Mouse (Mus musculus): ENCODE data around the gene Lsm14b.

Gene Lsm14b

GRCm38 (mm10) chr2:180045283-180045682 lies 20.5 kb downstream of the Lsm14b start:
- in situ Hi-C loops (cut with MboI; ENCODE audit: low pct_unique_long_range_greater_than_20kb in 1 of 2, low sequenced_read_pairs in 2 of 2, unreplicated experiment in 1 of 2) = loop anchor here (5.0 to 10.0 kb wide), 2 partner anchors 120 to 123 kb away; no protein-coding TSS in a partner anchor

- in situ Hi-C loops (cut with MboI; ENCODE audit: low pct_unique_long_range_greater_than_20kb in 1 of 2, low sequenced_read_pairs in 2 of 2, unreplicated experiment in 1 of 2) = loop anchor here (5.0 to 10.0 kb wide), 2 partner anchors 123 to 125 kb away; no protein-coding TSS in a partner anchor
Measured at GRCm38 (mm10) chr2:180047580-180047979, 22.8 kb downstream of the Lsm14b start.

DNA sequence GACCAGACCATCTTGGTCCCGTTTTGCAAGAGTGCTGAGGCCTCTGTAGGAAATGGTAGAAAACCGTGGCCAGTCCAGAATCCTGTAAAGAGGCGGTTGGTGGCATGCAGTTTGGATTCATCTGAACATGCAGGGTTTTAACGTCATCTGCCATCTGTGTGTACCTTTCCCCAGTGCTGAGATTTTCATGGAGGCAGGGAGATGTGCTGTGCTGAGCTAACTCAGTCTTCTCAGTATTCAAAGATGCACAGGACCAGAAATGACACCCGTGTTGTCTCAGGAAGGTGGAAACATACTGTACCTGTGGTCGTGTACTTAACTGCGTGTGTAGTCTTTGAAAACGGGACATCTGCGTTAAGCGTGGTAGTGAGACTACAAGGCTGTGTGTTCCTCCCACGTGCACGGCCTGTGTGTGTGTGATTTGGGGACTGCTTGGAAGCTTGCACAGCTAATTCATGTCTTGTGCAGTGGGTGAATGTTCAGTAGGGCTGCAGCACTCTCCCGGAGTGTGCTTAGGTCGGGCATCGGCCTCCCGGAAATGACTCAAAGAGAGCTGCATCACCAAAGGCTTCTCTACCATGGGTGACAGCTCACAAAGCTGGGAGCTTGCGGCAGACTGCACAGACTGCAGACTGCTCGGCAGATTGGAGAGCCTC lies 23.3 kb downstream of the Lsm14b start:
- in situ Hi-C loops (cut with MboI; ENCODE audit: low pct_unique_long_range_greater_than_20kb in 1 of 2, low sequenced_read_pairs in 2 of 2, unreplicated experiment in 1 of 2) = loop anchor here (5.0 to 10.0 kb wide), 2 partner anchors 123 to 126 kb away; no protein-coding TSS in a partner anchor

DNA sequence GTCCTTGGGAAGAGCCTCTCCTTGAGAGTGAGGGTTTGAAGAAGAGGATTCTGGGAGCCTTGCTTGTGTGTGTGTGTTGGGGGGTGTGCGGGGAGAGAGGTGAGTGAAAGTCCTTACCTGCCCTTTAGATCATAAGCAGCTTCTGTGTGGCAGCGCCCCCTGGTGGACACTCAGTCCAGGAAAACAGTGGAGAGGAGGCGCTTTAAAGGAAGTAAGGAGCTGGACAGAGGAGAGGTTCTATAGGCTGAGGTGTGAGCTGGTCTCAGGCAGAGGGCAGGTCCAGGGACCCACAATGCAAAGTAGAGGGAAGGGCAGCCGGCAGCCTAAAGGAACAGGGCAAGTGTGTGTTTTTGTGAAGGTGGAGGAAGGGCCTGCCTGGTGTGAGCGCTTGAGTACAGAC lies 26.2 kb downstream of the Lsm14b start:
- in situ Hi-C loops (cut with MboI; ENCODE audit: low pct_unique_long_range_greater_than_20kb in 1 of 2, low sequenced_read_pairs in 2 of 2, unreplicated experiment in 1 of 2) = no loop called here

- in situ Hi-C loops (cut with MboI; ENCODE audit: low pct_unique_long_range_greater_than_20kb in 1 of 2, low sequenced_read_pairs in 2 of 2, unreplicated experiment in 1 of 2) = no loop called here
Measured at GRCm38 (mm10) chr2:180051986-180052733, 27.4 kb downstream of the Lsm14b start.

- in situ Hi-C loops (cut with MboI; ENCODE audit: low pct_unique_long_range_greater_than_20kb in 1 of 2, low sequenced_read_pairs in 2 of 2, unreplicated experiment in 1 of 2) = no loop called here
Measured at GRCm38 (mm10) chr2:180053001-180053400, 28.2 kb downstream of the Lsm14b start.

- in situ Hi-C loops (cut with MboI; ENCODE audit: low pct_unique_long_range_greater_than_20kb in 1 of 2, low sequenced_read_pairs in 2 of 2, unreplicated experiment in 1 of 2) = no loop called here
Measured at GRCm38 (mm10) chr2:180063338-180064131, 38.7 kb downstream of the Lsm14b start.

GRCm38 (mm10) chr2:180069770-180070480 lies 45.1 kb downstream of the Lsm14b start:
- in situ Hi-C loops (cut with MboI; ENCODE audit: low pct_unique_long_range_greater_than_20kb in 1 of 2, low sequenced_read_pairs in 2 of 2, unreplicated experiment in 1 of 2) = no loop called here

DNA sequence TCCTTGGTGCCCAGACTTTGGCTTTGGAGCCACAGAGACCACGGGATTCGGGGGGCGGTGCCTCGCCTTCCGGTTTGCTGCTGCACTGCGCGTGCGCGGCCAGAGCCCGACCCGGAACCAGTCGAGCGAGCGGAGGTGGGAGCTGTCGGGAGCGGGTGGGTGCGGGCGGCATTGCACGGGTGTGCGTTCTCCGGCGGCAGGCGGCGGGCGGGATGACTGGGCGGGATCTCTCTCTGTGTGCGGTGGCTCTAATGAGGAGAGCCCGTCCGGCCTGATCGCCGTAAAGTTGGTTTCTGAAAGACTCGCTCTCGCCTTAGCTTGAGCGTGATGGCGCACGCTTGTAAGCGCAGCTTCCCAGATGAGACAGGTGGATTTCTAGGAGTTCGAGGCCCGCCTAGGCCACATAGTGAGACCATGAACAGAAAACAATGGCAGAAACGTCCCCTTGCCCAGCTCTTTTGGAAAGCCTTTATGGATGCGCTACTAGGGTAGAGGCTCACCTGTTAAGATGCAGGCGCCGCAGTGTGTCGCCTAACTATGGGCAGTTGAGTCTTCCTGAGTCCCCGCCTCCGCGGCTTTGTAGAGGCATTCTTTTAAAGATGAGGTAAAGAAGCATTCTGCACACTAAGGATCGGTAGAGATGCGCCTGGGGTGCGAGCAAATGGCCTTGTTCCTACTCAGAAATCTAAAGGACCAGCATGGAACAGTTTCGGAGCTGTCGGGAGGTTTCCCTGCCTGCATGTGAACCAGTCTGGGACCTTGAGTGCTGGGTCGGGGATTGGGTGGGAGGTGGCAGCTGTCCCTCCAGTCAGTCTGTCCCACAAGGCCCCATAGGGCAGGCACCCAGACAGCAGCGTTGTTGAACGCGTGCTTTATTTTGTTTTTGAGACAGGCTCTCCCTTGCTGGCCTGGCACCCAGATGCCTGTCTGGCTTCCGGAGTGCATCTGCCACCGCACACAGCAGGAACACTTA lies 46.0 kb downstream of the Lsm14b start, which contains the start of gene Mtg2:
Gene Mtg2, plus strand, starts transcription at position 108 of the 973 bp plus-strand sequence.
- in situ Hi-C loops (cut with MboI; ENCODE audit: low pct_unique_long_range_greater_than_20kb in 1 of 2, low sequenced_read_pairs in 2 of 2, unreplicated experiment in 1 of 2) = no loop called here

- in situ Hi-C loops (cut with MboI; ENCODE audit: low pct_unique_long_range_greater_than_20kb in 1 of 2, low sequenced_read_pairs in 2 of 2, unreplicated experiment in 1 of 2) = no loop called here
Measured at GRCm38 (mm10) chr2:180071671-180072070, 46.9 kb downstream of the Lsm14b start.

- in situ Hi-C loops (cut with MboI; ENCODE audit: low pct_unique_long_range_greater_than_20kb in 1 of 2, low sequenced_read_pairs in 2 of 2, unreplicated experiment in 1 of 2) = no loop called here
Measured at GRCm38 (mm10) chr2:180072886-180073285, 48.1 kb downstream of the Lsm14b start.

DNA sequence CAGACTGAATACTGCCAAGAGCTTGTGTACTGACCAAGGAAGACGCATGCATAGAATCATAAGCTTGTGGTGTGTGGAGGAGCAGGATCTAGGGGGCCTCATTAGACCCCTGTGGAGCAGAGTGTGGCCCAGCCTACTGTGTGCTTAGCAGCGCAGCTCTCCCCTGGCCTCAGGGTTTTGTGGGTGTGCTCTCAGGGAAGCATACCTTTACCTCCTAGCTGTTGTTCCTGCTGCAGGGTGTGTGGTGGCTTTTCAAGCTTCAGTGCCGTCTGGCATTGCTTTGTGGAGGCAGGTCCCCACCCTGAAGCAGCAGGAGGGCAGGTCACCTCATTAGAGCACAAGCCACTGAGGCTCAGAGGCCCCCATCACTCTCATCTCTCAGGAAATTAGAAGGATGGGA lies 52.8 kb downstream of the Lsm14b start:
- in situ Hi-C loops (cut with MboI; ENCODE audit: low pct_unique_long_range_greater_than_20kb in 1 of 2, low sequenced_read_pairs in 2 of 2, unreplicated experiment in 1 of 2) = no loop called here

GRCm38 (mm10) chr2:180080680-180081079 lies 55.9 kb downstream of the Lsm14b start:
- in situ Hi-C loops (cut with MboI; ENCODE audit: low pct_unique_long_range_greater_than_20kb in 1 of 2, low sequenced_read_pairs in 2 of 2, unreplicated experiment in 1 of 2) = no loop called here

- in situ Hi-C loops (cut with MboI; ENCODE audit: low pct_unique_long_range_greater_than_20kb in 1 of 2, low sequenced_read_pairs in 2 of 2, unreplicated experiment in 1 of 2) = no loop called here
Measured at GRCm38 (mm10) chr2:180083063-180083462, 58.3 kb downstream of the Lsm14b start.

- in situ Hi-C loops (cut with MboI; ENCODE audit: low pct_unique_long_range_greater_than_20kb in 1 of 2, low sequenced_read_pairs in 2 of 2, unreplicated experiment in 1 of 2) = no loop called here
Measured at GRCm38 (mm10) chr2:180084565-180084964, 59.8 kb downstream of the Lsm14b start.

Measured in mouse embryonic stem cell (cell line).